Mouse (Mus musculus) spleen, adult 2 months (tissue): ENCODE measurements around the gene Cars2.

Source experiments
- CTCF ChIP-seq: fragments of 200-500 bp; IDR thresholded peaks from 2 replicates; pipeline ENCODE4 v1.5.1; 2011; ENCODE audit warnings: mild to moderate bottlenecking, inconsistent platforms; ENCODE audit not compliant: insufficient read depth, insufficient read length, insufficient replicate concordance; ENCODE audit errors: extremely low read depth
- POLR2A ChIP-seq: fragments of 200-500 bp; IDR thresholded peaks from 2 replicates; pipeline ENCODE4 v1.6.1; 2011; ENCODE audit warnings: low read depth, low read length, inconsistent platforms

GRCm38 (mm10) chr8:11547063-11547462 is 3.5 kb downstream of the Cars2 start:
- no peak for TF ChIP-seq POLR2A
- TF ChIP-seq CTCF = peak; percentile 3; the same call in 1 of the 2 replicates
